Mouse (Mus musculus): ENCODE results near the gene Spam1. TPM values are rescaled to one million over a fixed set of nuclear protein-coding genes. Genes with fewer than 3 reads are reported as not detected.

Spam1 gene
- polyA plus RNA-seq (2015; fragmentation: Nextera tagmentation; extraction: Ambion mirVana) = not detected in 2 replicates

- H3K9me3 ChIP-seq (ENCODE audit: control insufficient read depth, low read length) = no peaks in the 10 kb centered on the region
- no peak within 1 kb of the TSS for H3K27ac ChIP-seq (ENCODE audit: low read length)
- H3K4me2 ChIP-seq (ENCODE audit: low read depth, low read length) = no peak within 1 kb of the TSS
- no peak within 1 kb of the TSS for H3K4me3 ChIP-seq (ENCODE audit: low read length)
- H3K36me3 ChIP-seq (ENCODE audit: control insufficient read depth, insufficient read depth, low read length) = no peaks in the 10 kb centered on the region
- H3K4me1 ChIP-seq (ENCODE audit: control insufficient read depth, insufficient read depth, low read length) = no peaks in the 10 kb centered on the region
- no peak within 1 kb of the TSS for H3K9ac ChIP-seq (ENCODE audit: low read depth, low read length)
- no peak for ATAC-seq
- no peaks in the 10 kb centered on the region for H3K27me3 ChIP-seq (replicated peaks; ENCODE audit: control insufficient read depth, insufficient read depth, low read length)
These were observed at the start of gene Spam1 for GRCm38 (mm10) chr6:24790888-24791287. Gene Spam1, plus strand, starts transcription at chr6:24791188.

GRCm38 (mm10) chr6:24748029-24748428 lies 43.0 kb upstream of the Spam1 start, which contains the start of gene Hyal4:
Gene Hyal4, plus strand, starts transcription at chr6:24748329.
- Histone ChIP-seq H3K4me1 (ENCODE audit: control insufficient read depth, insufficient read depth, low read length) (no peaks in the 10 kb centered on the region), H3K27ac (ENCODE audit: low read length) (no peak within 1 kb of the TSS), H3K9ac (ENCODE audit: low read depth, low read length) (no peak within 1 kb of the TSS), H3K36me3 (ENCODE audit: control insufficient read depth, insufficient read depth, low read length) (no peaks in the 10 kb centered on the region), H3K27me3 (replicated peaks; ENCODE audit: control insufficient read depth, insufficient read depth, low read length) (no peaks in the 10 kb centered on the region), H3K9me3 (ENCODE audit: control insufficient read depth, low read length) (no peaks in the 10 kb centered on the region), H3K4me2 (ENCODE audit: low read depth, low read length) (no peak within 1 kb of the TSS), H3K4me3 (ENCODE audit: low read length) (no peak within 1 kb of the TSS)
- no peak for ATAC-seq
- 80% methylated on average over 4 of the region's 4 CpGs for WGBS

DNA sequence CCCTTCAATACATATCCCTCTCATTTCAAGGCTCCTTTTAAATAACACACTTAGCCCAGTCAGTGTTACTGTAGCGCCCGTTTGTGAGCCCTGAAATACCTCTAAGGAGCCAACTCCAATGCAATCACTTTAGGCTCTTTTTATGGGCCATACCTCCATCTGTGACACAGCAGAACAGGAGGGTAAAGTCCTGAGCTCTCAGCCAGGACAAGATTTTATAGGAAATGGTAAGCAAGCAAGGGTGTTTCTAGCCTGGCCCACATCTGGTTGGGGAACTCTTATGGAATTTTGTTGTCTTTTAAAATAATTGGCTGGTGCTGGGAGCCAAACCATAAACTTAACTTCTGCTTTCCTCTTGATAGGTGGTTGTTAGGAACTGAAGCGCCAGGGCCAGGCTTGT lies 31.7 kb upstream of the Spam1 start:
- H3K4me1 ChIP-seq (ENCODE audit: control insufficient read depth, insufficient read depth, low read length) = no peaks in the 10 kb centered on the region
- no peak for ATAC-seq
- no peaks in the 10 kb centered on the region for H3K9me3 ChIP-seq (ENCODE audit: control insufficient read depth, low read length)
- H3K27me3 ChIP-seq (replicated peaks; ENCODE audit: control insufficient read depth, insufficient read depth, low read length) = no peaks in the 10 kb centered on the region
- H3K36me3 ChIP-seq (ENCODE audit: control insufficient read depth, insufficient read depth, low read length) = no peaks in the 10 kb centered on the region
- WGBS = 91% methylated on average over 3 of the region's 3 CpGs
- H3K4me3 ChIP-seq (ENCODE audit: low read length) = no peak overlapping the region
- H3K9ac ChIP-seq (ENCODE audit: low read depth, low read length) = no peak overlapping the region
- H3K27ac ChIP-seq (ENCODE audit: low read length) = no peak overlapping the region
- H3K4me2 ChIP-seq (ENCODE audit: low read depth, low read length) = no peak overlapping the region

DNA sequence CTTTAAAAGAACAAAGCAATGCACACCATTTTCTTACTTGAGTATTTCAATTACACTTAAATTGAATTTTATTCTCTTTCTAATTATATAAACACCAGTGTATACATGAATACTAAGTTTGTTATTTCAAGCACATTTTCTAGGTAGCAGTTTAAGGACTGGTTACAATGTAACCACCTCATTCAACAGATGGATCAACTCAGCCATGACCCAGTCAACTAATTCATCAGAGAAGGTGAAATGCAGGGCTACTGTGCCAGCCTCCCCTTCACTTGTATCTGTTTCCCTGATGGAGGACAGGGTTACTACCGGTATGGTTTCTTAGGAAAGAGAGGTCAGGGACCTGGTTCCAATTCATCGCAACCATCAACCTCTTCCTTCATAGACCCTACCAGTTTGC lies 24.7 kb upstream of the Spam1 start:
- no peak overlapping the region for H3K4me3 ChIP-seq (ENCODE audit: low read length)
- ATAC-seq = no peak
- no peak overlapping the region for H3K27ac ChIP-seq (ENCODE audit: low read length)
- no peaks in the 10 kb centered on the region for H3K9me3 ChIP-seq (ENCODE audit: control insufficient read depth, low read length)
- no peak overlapping the region for H3K9ac ChIP-seq (ENCODE audit: low read depth, low read length)
- 78% methylated on average over 2 of the region's 2 CpGs for WGBS
- no peaks in the 10 kb centered on the region for H3K27me3 ChIP-seq (replicated peaks; ENCODE audit: control insufficient read depth, insufficient read depth, low read length)
- H3K4me2 ChIP-seq (ENCODE audit: low read depth, low read length) = no peak overlapping the region
- H3K4me1 ChIP-seq (ENCODE audit: control insufficient read depth, insufficient read depth, low read length) = no peaks in the 10 kb centered on the region
- no peaks in the 10 kb centered on the region for H3K36me3 ChIP-seq (ENCODE audit: control insufficient read depth, insufficient read depth, low read length)

GRCm38 (mm10) chr6:24779182-24779581 lies 11.8 kb upstream of the Spam1 start:
- Histone ChIP-seq H3K9me3 (ENCODE audit: control insufficient read depth, low read length) (no peaks in the 10 kb centered on the region), H3K27me3 (replicated peaks; ENCODE audit: control insufficient read depth, insufficient read depth, low read length) (no peaks in the 10 kb centered on the region), H3K9ac (ENCODE audit: low read depth, low read length) (no peak overlapping the region), H3K4me1 (ENCODE audit: control insufficient read depth, insufficient read depth, low read length) (no peaks in the 10 kb centered on the region), H3K4me3 (ENCODE audit: low read length) (no peak overlapping the region), H3K27ac (ENCODE audit: low read length) (no peak overlapping the region), H3K4me2 (ENCODE audit: low read depth, low read length) (no peak overlapping the region), H3K36me3 (ENCODE audit: control insufficient read depth, insufficient read depth, low read length) (no peaks in the 10 kb centered on the region)
- 58% methylated on average over 2 of the region's 2 CpGs for WGBS
- ATAC-seq = no peak

GRCm38 (mm10) chr6:24822070-24822469 lies 31.1 kb downstream of the Spam1 start:
- H3K9me3 ChIP-seq (ENCODE audit: control insufficient read depth, low read length) = no peaks in the 10 kb centered on the region
- no peak for ATAC-seq
- H3K27me3 ChIP-seq (replicated peaks; ENCODE audit: control insufficient read depth, insufficient read depth, low read length) = no peaks in the 10 kb centered on the region
- H3K4me2 ChIP-seq (ENCODE audit: low read depth, low read length) = no peak overlapping the region
- no peak overlapping the region for H3K9ac ChIP-seq (ENCODE audit: low read depth, low read length)
- no peak overlapping the region for H3K27ac ChIP-seq (ENCODE audit: low read length)
- WGBS = 34% methylated on average over 2 of the region's 2 CpGs
- H3K4me1 ChIP-seq (ENCODE audit: control insufficient read depth, insufficient read depth, low read length) = no peaks in the 10 kb centered on the region
- H3K36me3 ChIP-seq (ENCODE audit: control insufficient read depth, insufficient read depth, low read length) = no peaks in the 10 kb centered on the region
- no peak overlapping the region for H3K4me3 ChIP-seq (ENCODE audit: low read length)

Other genes with a start within 250 kb of the Spam1 start
- 0.09 TPM in 1 of 2 replicates, not detected in the other for gene Lmod2, start 193.4 kb upstream of the Spam1 start, polyA plus RNA-seq (2015; fragmentation: Nextera tagmentation; extraction: Ambion mirVana)
- 76.6 and 85.0 TPM in 2 replicates for gene Wasl, start 126.2 kb upstream of the Spam1 start, polyA plus RNA-seq (2015; fragmentation: Nextera tagmentation; extraction: Ambion mirVana)
- not detected in 2 replicates for gene Hyal6, start 57.9 kb upstream of the Spam1 start, polyA plus RNA-seq (2015; fragmentation: Nextera tagmentation; extraction: Ambion mirVana)
- not detected in 2 replicates for gene Hyal4, start 42.9 kb upstream of the Spam1 start, polyA plus RNA-seq (2015; fragmentation: Nextera tagmentation; extraction: Ambion mirVana)
- 17.8 and 36.7 TPM in 2 replicates for gene Hyal5, start 66.8 kb downstream of the Spam1 start, polyA plus RNA-seq (2015; fragmentation: Nextera tagmentation; extraction: Ambion mirVana)
- gene Tmem229a, start 165.1 kb downstream of the Spam1 start, polyA plus RNA-seq (2015; fragmentation: Nextera tagmentation; extraction: Ambion mirVana) = 0.82 and 0.98 TPM in 2 replicates

Measured in intestine, embryonic 16.5 days (tissue).